Mouse (Mus musculus): ENCODE measurements around the gene Tspyl3.

Gene Tspyl3

GRCm38 (mm10) chr2:153227959-153228358 lies 2.7 kb upstream of the Tspyl3 start:
- no peak for DNase-seq (ENCODE audit: low spot score)

- no peak for DNase-seq (ENCODE audit: low spot score)
These were observed 333 bp upstream of the Tspyl3 start for GRCm38 (mm10) chr2:153225595-153225953.

GRCm38 (mm10) chr2:153222566-153222965 lies 2.7 kb downstream of the Tspyl3 start:
- DNase-seq (ENCODE audit: low spot score) = no peak

- DNase-seq (ENCODE audit: low spot score) = no peak
These were observed 3.1 kb downstream of the Tspyl3 start for GRCm38 (mm10) chr2:153222130-153222529.

- DNase-seq (ENCODE audit: low spot score) = no peak
These were observed 3.6 kb downstream of the Tspyl3 start for GRCm38 (mm10) chr2:153221620-153222019.

- DNase-seq (ENCODE audit: low spot score) = no peak
These were observed 6.7 kb downstream of the Tspyl3 start for GRCm38 (mm10) chr2:153218516-153218915.

- DNase-seq (ENCODE audit: low spot score) = no peak
These were observed 7.4 kb downstream of the Tspyl3 start for GRCm38 (mm10) chr2:153217826-153218340.

- DNase-seq (ENCODE audit: low spot score) = peak; percentile 38
These were observed 9.8 kb downstream of the Tspyl3 start for GRCm38 (mm10) chr2:153215421-153215820.

- DNase-seq (ENCODE audit: low spot score) = peak; percentile 85
These were observed 10.4 kb downstream of the Tspyl3 start for GRCm38 (mm10) chr2:153214771-153215259.

- DNase-seq (ENCODE audit: low spot score) = no peak
These were observed 11.9 kb downstream of the Tspyl3 start for GRCm38 (mm10) chr2:153213351-153213750.

- peak; percentile 41 for DNase-seq (ENCODE audit: low spot score)
These were observed 13.8 kb downstream of the Tspyl3 start for GRCm38 (mm10) chr2:153211451-153211850.

- no peak for DNase-seq (ENCODE audit: low spot score)
These were observed 16.0 kb downstream of the Tspyl3 start for GRCm38 (mm10) chr2:153209286-153209685.

- DNase-seq (ENCODE audit: low spot score) = no peak
These were observed 17.1 kb downstream of the Tspyl3 start for GRCm38 (mm10) chr2:153208149-153208548.

- DNase-seq (ENCODE audit: low spot score) = no peak
These were observed 22.5 kb downstream of the Tspyl3 start for GRCm38 (mm10) chr2:153202766-153203165.

- no peak for DNase-seq (ENCODE audit: low spot score)
These were observed 26.1 kb downstream of the Tspyl3 start for GRCm38 (mm10) chr2:153199114-153199513.

GRCm38 (mm10) chr2:153198485-153198884 lies 26.8 kb downstream of the Tspyl3 start:
- no peak for DNase-seq (ENCODE audit: low spot score)

- DNase-seq (ENCODE audit: low spot score) = no peak
These were observed 31.0 kb downstream of the Tspyl3 start for GRCm38 (mm10) chr2:153194255-153194654.

GRCm38 (mm10) chr2:153191242-153191641 lies 34.0 kb downstream of the Tspyl3 start:
- no peak for DNase-seq (ENCODE audit: low spot score)

GRCm38 (mm10) chr2:153187848-153188247 lies 37.4 kb downstream of the Tspyl3 start:
- no peak for DNase-seq (ENCODE audit: low spot score)

GRCm38 (mm10) chr2:153186176-153186591 lies 39.1 kb downstream of the Tspyl3 start:
- no peak for DNase-seq (ENCODE audit: low spot score)

- DNase-seq (ENCODE audit: low spot score) = no peak
These were observed 45.3 kb downstream of the Tspyl3 start for GRCm38 (mm10) chr2:153179961-153180360.

GRCm38 (mm10) chr2:153179126-153179860 lies 45.9 kb downstream of the Tspyl3 start:
- no peak for DNase-seq (ENCODE audit: low spot score)

GRCm38 (mm10) chr2:153177188-153177587 lies 48.1 kb downstream of the Tspyl3 start:
- DNase-seq (ENCODE audit: low spot score) = no peak

Data from T-cell, adult 2 months (primary cell).